9 mouse cellular contexts compared by ENCODE assay signal in the genomic region with DNA sequence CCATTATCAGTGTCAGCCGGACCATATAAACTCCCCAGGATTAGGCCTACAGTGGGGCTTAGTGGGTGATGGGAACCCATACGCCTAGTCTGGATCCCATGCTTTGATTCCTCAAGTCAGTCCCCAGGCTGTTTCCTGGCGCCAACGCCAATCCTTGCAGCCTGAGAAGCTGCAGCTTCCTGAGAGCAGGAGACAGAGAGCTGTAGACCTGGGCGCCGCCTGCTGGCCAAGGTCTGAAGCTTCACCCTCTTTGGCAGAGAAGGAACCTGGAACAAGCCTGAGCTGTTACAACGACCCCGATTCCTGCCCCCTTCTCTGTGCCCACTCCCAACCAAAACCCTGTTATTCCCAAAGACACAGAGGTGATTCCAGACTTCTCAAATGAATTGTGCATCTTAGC. TPM values are rescaled to one million over a fixed set of nuclear protein-coding genes. Genes with fewer than 3 reads are reported as not detected.
DNase-seq lines count a peak whose midpoint lies in the region; ATAC-seq lines count a peak whose summit lies in the region.
"Had no signal": no experiment of that assay in that cellular context is flagged by ENCODE, and none has a peak within 500 bp of the region (broad histone marks: within the 10 kb centered on the region; RNA-seq: fewer than 3 reads in every experiment).

No protein-coding gene starts in this region.

- no peaks in the 10 kb centered on the region for H3K9me3 ChIP-seq in embryonic facial prominence, embryonic 11.5 days (replicated peaks; ENCODE audit: control insufficient read depth, low read length)
- no peaks in the 10 kb centered on the region for H3K9me3 ChIP-seq in heart, embryonic 10.5 days
- H3K9me3 ChIP-seq: heart, embryonic 15.5 days had no signal

- no peak overlapping the region for H3K4me3 ChIP-seq in embryonic facial prominence, embryonic 11.5 days (ENCODE audit: low read depth, low read length)
- H3K4me3 ChIP-seq in heart, embryonic 10.5 days = 0 out of 2 replicates have a peak overlapping the region, but pooled peaks have one; percentile 32
- H3K4me3 ChIP-seq: heart, embryonic 15.5 days had no signal

- DNase-seq in ES-CJ7 (ENCODE audit: low read depth, low spot score) = peak; percentile 80
- DNase-seq in adrenal gland, postnatal 25 days = peak; percentile 83
- DNase-seq in embryonic facial prominence, embryonic 11.5 days (ENCODE audit: low spot score) = peak; percentile 81
- DNase-seq in heart, embryonic 10.5 days (ENCODE audit: low spot score) = peak; percentile 88
- peak; percentile 53 to 69 for DNase-seq in layer of hippocampus, adult 18-20 months (ENCODE audit: low spot score in 2 of 2)
- peak; percentile 81 to 85 for DNase-seq in lung, postnatal 4 days
- DNase-seq in right cerebral cortex, postnatal 10 days (ENCODE audit: low spot score in 2 of 2) = peak; percentile 79 to 89
- DNase-seq in urinary bladder, postnatal 4 days (ENCODE audit: low spot score in 2 of 2) = peak; percentile 75 to 86

- H3K27me3 ChIP-seq in embryonic facial prominence, embryonic 11.5 days (ENCODE audit: control insufficient read depth, insufficient read depth, low read length) = no peaks in the 10 kb centered on the region
- peaks cover 20% of the 10 kb centered on the region for H3K27me3 ChIP-seq in heart, embryonic 10.5 days (ENCODE audit: insufficient read depth, poor library complexity, severe bottlenecking)

- no peak overlapping the region for H3K4me2 ChIP-seq in embryonic facial prominence, embryonic 11.5 days (ENCODE audit: low read depth, low read length)
- H3K4me2 ChIP-seq: heart, embryonic 15.5 days had no signal

- H3K4me1 ChIP-seq in embryonic facial prominence, embryonic 11.5 days (ENCODE audit: control insufficient read depth, insufficient read depth, low read length) = no peaks in the 10 kb centered on the region; the same call in none of the 2 replicates
- H3K4me1 ChIP-seq in heart, embryonic 10.5 days = peaks cover 35% of the 10 kb centered on the region

- no peak overlapping the region for H3K27ac ChIP-seq in embryonic facial prominence, embryonic 11.5 days (replicated peaks; ENCODE audit: low read depth, low read length)
- peak overlapping the region; percentile 53; the same call in 1 of the 2 replicates for H3K27ac ChIP-seq in heart, embryonic 10.5 days
- H3K27ac ChIP-seq: heart, embryonic 15.5 days had no signal

- no peak overlapping the region for H3K9ac ChIP-seq in embryonic facial prominence, embryonic 11.5 days (replicated peaks; ENCODE audit: low read length)
- H3K9ac ChIP-seq: heart, embryonic 15.5 days had no signal

- ATAC-seq in embryonic facial prominence, embryonic 11.5 days (replicated peaks; ENCODE audit: insufficient number of reproducible peaks, low FRiP score, low TSS enrichment, low read depth) = no peak

- WGBS in embryonic facial prominence, embryonic 11.5 days = 14% methylated on average over 8 of the region's 8 CpGs
- 11% methylated on average over 8 of the region's 8 CpGs for WGBS in heart, embryonic 10.5 days

- no peaks in the 10 kb centered on the region for H3K36me3 ChIP-seq in embryonic facial prominence, embryonic 11.5 days (replicated peaks; ENCODE audit: control insufficient read depth, insufficient read depth, low read depth, low read length)
- no peaks in the 10 kb centered on the region for H3K36me3 ChIP-seq in heart, embryonic 10.5 days
- H3K36me3 ChIP-seq: heart, embryonic 15.5 days had no signal

RNA-seq across cellular contexts. Expression of gene Slc22a18, which starts 3.6 kb away (rescaled TPM):
- total RNA-seq in adrenal gland, postnatal 25 days (2021) = 1.2 and 1.4 TPM in 2 replicates
- polyA plus RNA-seq in embryonic facial prominence, embryonic 11.5 days (2014; fragmentation: Nextera tagmentation; extraction: Ambion mirVana) = 0.58 and 1.0 TPM in 2 replicates
- 0.54 and 1.3 TPM in 2 replicates for polyA plus RNA-seq in heart, embryonic 10.5 days (2016; fragmentation: Nextera tagmentation; extraction: Ambion mirVana)
- total RNA-seq in layer of hippocampus, adult 18-20 months (2021) = under 1 TPM; 0.23 to 0.67 TPM

RNA-seq across cellular contexts. Expression of gene Cdkn1c, which starts 9.1 kb away (rescaled TPM):
- 669 and 905 TPM in 2 replicates for total RNA-seq in adrenal gland, postnatal 25 days (2021)
- polyA plus RNA-seq in embryonic facial prominence, embryonic 11.5 days (2014; fragmentation: Nextera tagmentation; extraction: Ambion mirVana) = 1,085 and 1,117 TPM in 2 replicates
- 1,495 and 1,694 TPM in 2 replicates for polyA plus RNA-seq in heart, embryonic 10.5 days (2016; fragmentation: Nextera tagmentation; extraction: Ambion mirVana)
- 1 to 10 TPM; 4.6 to 7.4 TPM for total RNA-seq in layer of hippocampus, adult 18-20 months (2021)

RNA-seq across cellular contexts. Expression of gene Phlda2, which starts 33.0 kb away (rescaled TPM):
- total RNA-seq in adrenal gland, postnatal 25 days (2021) = 1.8 and 2.7 TPM in 2 replicates
- 2.8 and 2.9 TPM in 2 replicates for polyA plus RNA-seq in embryonic facial prominence, embryonic 11.5 days (2014; fragmentation: Nextera tagmentation; extraction: Ambion mirVana)
- 2.9 and 9.8 TPM in 2 replicates for polyA plus RNA-seq in heart, embryonic 10.5 days (2016; fragmentation: Nextera tagmentation; extraction: Ambion mirVana)
- total RNA-seq in layer of hippocampus, adult 18-20 months (2021) = not detected

Comparison
In these comparisons a context has a peak if more than half of its experiments do, and no peak if none do; other contexts are left out.
1. RNA of gene Cdkn1c, which starts 9.1 kb away (total RNA-seq): 669 to 905 TPM in adrenal gland, postnatal 25 days; 4.6 to 7.4 TPM in layer of hippocampus, adult 18-20 months; every median in the first group is over 10 times any median in the second.
2. Peak in every context shown above with its lines, with median percentiles within 50 percentile points of each other: DNase-seq.